Mouse (Mus musculus) embryo, embryonic 9.5 days (tissue): ENCODE results near the gene Kbtbd12.

Source experiments
- DNase-seq: peaks from one replicate; pipeline ENCODE4 v3.0.0-alpha.2; 2017; ENCODE audit errors: extremely low spot score

Gene Kbtbd12

DNA sequence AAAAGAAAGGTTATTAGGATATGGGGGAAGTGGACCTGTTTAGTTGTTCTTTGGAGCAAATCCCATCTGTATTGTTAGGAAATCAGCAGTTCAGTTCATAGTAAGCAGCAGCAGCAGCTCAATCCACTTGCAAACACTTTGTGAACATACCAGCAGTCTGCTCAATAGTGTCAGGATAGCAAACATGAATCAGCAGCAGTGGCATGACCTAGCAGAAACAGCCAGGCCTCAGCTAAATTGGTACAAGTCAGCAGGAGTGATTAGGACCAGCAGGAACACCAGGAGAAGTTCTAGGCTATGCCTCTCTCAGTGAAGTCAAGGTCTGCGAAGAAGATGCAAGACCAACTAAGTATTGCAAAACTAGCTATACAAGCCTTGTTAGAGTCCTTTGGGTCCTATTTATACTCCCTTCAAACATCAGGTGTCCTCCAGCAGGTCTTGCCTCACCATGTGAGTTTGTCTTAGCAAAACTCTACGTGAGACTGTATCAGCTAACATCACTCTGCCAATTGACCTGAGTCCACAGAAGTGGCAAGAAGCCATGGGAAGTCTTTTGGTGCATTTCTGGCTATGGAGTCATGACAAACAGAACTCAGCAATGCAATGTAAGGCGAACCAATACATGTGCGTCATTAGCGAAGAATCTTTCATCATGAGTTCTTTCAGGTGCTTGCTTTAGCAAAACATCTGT lies at the start of gene Kbtbd12:
Kbtbd12 (minus strand) TSS at position 340 of the 691 bp plus-strand sequence.
- DNase-seq: no peak

DNA sequence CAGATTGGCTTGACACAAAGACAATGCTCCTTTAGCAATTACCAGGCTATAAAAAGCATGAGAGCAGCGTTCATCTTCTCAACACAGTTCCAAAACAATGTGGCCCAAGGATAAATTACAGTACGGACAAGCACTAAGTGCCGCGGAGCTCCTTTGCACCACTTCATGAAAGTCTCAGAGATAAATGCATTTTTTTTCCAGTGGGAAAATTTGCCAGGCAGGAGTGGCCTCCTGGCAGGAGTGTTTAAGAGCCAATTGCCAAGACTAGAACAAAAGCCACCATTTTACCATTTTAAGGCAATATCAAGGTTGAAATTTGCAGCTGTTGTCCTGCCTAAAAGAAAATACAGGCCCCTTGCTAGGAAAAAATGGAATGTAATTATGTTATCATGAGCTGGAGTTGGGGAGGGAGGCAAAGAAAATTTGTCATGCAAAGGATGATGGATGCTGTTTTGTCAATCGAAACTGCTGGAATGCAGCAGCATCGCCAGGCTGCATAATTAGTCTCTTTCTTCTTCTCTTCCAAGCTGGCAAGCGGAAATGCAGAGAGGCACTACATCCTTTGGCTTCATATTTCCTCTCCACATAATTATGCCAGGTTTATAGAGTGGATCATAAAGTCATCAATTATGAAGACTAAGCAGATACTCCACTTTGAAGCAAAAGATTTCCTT lies 45.8 kb upstream of the Kbtbd12 start:
- DNase-seq: no peak

DNA sequence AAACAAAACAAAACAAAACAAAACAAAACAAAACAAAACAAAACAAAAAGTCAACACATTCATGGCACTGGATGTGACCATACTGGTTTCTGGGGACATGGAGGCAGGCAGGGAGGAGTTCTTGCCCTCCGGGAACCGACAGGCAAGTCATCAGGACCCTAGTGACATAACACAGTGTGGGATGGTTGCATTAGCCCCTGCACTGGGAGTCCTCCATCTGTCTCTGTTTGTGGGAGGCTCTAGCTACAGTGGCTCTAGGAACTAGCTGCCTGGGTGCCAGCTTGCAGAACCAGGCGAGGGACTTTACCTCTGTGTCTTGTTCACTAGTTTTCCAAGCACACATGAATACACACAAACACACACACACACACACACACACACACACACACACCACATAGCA lies 43.3 kb upstream of the Kbtbd12 start:
- no peak for DNase-seq

DNA sequence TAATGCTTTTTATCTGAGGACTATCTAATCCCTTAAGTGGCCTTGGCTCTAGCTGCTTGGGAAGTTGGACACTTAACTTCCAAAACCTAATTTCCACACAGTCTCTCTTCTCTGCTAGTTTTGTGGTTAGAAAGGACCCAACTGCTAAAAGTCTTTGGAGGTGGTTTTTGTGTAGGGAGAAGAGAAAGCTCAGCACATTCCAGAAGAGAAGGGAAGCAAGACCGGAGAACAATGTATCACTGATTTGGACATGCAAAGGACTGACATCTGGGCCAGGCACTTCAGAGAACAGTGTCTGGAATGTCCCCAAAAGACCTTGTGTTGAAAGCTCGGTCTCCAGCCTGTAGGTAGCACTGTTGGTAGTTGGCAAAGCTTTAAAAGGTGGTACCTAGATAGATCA lies 40.0 kb upstream of the Kbtbd12 start:
- DNase-seq: no peak

DNA sequence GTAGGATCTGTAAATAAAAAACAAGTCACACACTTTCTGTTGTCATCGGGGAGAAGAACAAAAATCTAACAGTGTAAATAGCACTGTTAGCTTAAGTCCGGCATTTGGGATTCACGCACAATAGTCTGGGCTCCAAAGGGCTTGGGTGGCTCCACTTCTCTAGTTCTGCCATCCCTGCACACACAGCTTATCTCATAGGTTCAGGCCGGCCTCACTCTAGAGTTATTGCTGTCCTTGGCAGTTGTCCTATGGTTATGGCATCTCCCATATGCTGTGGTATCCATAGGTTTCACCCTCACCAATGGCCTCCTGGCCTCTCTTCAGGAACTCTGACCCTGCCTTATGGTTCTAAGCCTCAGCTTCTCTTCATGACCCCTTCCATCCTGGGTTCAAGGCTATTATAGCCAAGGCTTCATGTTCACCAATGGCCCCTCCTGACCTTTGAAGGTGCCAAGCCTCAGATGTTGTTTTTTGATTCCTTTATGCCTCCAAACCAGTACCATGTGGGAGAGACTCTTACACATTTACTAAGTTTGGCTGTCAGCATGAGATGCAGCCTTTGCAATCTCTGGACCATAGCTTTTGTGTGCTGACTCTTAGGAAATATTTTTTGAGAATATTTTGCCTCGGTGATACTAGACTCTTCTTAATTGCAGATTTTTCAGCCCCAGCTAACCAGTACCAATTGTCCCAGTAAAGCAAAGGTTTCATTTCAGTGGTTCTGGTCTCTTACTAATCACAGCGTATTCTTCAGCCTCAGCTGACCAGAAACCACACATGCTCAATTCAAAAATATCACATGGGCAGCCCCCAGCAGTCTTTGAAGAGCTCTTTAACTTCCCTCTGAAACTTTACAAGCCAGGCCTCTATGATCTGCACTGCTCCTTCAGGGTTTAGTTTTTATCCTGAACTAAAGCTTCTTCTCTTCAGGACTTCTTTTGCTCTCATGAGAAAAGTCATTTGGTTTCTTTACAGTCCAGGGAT lies 39.3 kb upstream of the Kbtbd12 start:
- no peak for DNase-seq

DNA sequence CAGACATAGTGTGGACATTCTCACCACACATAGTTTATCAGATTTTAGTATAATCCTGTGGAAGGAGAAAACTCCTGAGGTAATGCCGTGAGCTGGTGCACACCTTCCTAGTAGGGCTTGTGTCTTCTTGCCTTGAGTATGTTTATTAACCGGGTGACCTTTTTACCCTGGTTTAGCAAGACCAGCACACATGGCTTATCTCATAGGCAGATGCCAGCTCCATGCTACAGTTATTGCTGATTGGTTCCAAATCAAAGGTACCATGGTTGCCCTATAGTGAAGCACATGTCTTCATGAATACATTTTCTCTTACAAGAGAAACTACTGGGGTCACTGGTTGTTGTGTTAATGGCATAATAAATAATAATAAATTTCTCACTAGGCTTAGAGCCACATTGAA lies 38.1 kb upstream of the Kbtbd12 start:
- no peak for DNase-seq

DNA sequence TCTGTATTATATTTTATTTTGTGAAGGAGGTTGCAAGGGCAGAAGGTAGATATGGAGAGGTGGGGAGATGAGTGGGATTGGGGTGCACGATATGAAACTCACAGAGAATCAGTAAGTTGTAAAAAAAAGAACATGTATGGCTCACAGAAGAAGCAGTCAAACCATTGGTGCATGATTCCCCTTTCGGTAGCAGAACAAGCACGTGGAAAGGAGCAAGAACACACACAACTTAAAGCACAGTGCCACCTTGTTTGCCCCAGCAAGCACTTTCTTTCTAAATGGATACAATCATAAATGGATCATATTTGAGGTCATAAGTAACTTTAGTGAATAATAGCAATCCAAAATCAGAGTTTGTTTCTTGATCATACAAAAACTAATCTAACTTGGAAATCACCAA lies 24.5 kb upstream of the Kbtbd12 start:
- DNase-seq: no peak

DNA sequence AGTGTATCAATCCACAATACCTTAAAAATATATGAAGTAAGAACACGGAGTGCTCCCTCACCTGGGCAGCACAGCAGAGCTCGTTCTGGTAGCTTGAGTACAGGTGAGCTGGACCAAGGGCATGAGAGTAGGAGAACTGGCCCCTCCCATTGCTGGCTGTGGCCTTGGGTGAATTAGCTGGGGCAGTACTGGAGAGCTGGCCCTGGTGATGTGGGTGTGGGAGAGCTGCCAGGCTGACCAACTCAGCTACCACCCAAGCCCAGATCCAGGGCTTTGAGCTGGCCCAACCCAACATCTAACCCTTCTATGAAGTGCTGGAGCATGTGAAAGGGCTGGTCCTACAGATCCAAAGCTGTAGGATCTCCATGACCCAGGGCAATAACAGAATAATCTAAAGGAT lies 23.9 kb upstream of the Kbtbd12 start:
- DNase-seq: no peak

DNA sequence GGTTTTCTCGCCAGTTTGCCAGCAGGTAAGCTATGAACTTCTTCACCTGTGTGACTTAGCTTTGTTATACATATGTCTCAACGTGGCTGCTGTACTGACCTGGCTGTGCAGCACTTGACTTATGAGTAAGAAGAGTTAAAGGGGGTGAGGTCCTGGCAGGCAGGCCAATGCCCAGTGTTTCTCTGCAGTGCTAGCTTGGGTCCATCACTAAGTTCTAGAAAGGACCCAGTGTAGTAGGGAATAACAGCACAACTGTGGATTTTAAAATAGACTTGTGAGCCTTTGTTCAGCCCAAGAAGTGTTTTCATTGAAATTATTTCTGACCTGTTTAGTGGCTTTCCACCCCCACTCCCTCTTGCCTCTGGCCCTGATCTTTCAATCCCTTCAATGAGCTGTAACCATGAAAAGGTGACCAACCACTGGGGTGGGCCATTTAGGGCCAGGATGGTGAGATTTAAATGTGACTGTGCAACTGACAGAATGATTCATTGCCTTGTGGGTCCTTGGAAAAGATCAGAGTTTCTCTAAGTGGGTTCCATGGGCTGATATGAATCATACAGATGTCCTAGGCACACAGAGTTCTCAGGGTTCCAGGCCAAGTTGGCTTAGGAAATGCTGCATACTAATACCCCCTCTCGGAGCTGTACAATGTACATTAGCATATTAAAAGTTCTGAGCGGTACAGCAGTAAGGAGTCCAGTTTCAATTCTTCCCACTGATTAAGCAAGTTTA lies 10.0 kb upstream of the Kbtbd12 start:
- no peak for DNase-seq

DNA sequence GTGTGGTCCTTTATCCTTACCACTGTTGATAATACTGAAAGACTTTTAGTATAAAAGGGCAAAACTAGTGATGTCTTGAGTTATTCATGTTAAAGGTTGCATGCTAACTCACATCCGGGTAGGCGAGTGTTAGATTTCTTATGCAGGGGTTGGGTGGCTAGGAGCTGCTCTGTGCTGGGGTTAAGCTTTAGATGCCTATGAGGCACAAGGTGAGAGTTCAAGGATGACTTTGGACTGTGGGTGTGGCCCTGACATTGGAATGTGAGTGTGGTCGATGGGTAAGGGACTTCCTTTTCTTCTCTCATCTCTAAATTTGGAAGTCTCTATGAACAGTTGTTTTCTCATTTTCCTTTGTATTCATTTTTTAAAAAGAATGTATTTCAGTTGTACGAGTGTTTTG lies 7.0 kb upstream of the Kbtbd12 start:
- DNase-seq: no peak

DNA sequence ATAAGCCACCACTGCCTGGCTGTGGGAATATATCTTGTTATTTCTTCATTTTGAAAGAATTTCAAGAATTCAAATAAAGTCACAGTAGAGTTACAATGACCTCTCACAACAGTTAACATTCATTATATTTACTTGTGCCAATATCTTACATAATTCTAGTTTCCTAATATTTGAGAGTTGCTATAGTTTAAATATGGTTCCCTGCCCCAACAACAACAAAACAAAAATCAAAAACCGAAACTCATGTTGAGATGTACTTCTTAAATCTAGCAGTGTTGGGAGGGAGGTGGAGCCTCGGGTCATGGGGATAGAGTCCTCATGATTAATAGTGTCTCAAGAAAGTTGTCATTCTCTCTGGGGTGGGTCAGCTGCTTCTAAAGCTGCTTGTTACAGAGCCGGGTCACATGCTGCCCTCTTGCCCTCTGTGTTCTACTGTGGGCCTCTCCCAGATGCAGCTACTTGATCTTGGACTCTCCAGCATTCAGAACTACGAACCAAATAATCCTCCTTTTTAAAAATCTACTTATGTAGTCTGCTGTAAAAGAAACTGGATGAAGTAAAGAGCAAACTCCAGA lies 3.7 kb upstream of the Kbtbd12 start:
- no peak for DNase-seq

DNA sequence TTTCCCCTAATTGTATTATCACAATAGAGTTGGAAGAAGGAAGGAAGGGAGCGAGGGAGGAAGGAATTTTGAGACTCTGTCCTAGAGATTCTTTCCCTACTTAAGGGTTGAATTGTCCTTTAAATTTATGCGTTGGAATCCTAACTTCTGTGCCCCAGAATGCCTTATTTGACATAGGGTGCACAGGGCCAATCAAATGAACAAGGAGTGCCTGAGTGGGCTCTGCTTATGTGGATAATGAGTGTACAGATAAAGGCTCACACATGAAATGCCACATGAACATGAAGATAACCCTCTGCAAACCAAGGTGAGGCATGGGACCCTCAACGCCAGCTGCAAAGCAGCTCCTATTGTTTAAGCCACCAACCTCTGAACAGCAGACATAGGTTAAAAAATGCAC lies 2.6 kb upstream of the Kbtbd12 start:
- no peak for DNase-seq

DNA sequence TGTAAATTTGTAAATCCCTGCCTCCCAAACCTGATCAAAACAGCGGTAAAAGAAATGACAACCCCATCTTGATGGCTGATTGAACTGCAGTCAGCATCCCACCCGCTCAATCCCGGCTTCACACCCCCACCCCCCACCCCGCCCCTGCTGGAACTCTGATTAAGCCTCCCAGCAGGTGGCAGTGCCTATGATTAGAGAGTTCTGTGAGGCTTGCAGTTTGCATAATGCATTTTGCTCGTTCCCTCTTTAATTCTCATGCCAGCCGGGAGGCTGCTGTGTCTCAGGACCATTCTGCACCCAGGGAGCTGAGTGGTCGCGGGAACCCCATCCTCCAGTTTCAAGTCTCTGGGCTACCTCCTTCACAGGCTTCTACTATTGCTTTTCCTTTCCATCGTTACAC lies 2.2 kb upstream of the Kbtbd12 start:
- peak; percentile 27 for DNase-seq

DNA sequence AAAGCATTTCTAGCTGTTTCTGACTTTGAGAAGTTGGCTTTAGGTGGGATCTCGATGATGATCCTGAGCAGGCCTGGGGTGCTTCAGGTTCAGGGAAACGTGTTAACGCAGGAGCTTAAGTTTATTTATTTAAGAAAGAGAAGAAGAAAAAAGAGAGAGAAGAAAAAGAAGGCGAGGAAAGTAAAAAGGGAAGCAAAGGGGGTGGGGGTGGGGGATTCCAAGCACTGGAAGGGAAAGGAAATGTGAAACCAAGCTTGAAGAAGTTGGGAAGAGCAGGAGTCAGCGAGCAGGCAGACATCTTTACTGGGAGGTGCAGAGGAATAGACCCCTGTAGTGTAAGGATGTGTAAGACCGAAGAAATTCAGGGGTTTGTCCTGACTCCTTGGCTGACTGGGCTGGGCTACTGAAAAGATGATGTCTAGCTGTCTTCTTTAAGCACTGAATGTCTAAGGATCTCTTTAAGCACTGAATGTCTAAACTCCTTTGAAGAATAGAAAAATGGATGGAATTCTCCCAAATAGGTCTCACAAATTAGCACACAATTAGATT lies 1.7 kb upstream of the Kbtbd12 start:
- DNase-seq: no peak

DNA sequence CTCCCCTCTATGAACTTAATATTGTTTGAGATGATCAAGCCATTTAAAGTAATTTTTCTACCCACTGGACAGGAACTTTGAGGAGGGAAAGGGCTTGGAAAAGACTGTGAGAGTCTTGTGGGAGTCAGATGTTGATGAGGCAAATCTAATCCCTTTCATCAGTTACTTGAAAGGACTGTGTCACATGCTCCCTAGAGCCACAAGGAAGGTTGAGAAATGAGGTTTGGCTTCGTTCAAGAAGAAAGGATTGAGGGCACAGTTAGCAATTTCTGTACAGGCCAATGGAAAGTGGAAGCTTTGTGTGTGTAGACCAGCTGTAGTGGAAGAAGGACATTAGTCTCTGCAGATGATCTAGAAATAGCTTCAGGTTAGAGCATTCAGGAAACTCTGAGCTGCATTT lies 1.2 kb upstream of the Kbtbd12 start:
- DNase-seq: no peak

DNA sequence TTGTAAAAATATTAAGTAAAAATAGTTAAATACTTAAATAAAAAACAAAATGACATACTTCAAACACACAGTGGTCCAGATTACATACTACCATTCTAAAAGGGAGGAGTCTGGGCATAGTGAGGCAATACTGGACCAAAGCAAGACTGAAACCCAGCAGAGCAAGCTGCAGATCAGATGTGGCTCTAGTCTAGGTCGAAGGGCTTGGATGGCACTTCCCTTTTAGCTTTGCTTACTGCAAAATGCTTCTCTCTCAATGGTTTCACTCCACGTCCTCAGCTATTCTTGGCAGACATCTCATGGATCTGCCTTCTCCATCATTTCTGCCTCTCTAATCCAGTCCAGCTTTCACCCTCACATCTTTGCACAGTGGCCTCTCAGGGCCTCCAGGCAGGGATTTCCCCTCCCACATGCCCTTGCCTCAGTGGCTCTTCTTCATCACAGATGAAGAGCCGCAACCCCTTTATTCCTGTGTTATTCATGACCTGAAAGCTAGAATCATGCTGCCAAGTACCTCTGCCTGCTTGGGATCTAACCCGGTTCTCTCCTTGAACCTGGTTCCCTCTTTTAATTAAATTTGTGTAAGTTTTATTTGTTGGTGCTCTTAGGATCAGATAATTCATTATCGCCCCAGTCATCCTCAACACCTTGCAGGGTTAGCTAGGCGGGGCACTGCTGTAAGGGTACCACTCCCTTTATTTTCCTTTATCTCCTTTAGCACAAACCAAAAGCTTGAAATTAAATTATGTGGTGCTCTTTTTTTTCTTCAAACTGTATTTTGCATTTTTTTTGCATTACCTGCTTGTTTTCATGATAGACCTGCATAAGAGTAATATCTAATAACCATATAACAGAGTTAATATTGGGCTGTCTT lies 1.6 kb downstream of the Kbtbd12 start:
- DNase-seq: no peak

DNA sequence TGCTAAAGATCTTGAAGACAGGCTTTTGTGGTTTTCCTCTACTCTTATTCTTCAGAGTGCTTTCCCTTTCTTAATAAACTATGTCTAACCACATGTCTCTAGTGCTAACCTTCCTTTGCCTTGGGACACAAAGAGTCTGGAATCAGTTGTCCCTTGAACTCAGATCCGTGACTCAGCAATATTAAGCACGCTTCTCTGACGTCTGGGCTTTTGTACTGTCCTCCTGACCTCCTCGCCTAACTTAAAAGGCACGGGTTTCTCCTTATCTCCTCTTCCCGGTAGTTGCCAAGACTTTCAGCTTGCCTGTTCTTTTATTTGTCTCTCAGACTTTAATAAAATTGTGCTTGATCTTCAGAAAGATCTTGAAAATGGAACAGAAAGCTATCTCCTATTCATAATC lies 6.5 kb downstream of the Kbtbd12 start:
- DNase-seq: no peak

DNA sequence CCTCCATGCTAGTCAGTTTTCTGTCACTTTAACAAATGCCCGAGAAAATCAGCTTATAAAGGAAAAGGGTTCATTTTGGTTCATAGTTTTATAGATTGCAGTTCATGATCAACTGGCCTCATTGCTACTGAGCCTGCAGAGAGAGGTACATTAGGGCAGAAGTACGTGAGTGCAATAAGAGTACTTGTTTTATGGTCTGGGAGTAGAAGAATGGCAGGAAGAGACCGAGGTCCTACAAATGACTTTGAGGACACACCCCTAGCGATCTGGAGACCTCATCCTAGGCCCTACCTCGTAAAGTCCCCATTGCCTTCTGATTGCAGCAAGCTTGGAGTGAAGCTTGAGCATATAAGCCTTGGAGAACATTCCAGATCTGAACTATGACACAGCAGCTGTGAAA lies 7.2 kb downstream of the Kbtbd12 start:
- DNase-seq: no peak

DNA sequence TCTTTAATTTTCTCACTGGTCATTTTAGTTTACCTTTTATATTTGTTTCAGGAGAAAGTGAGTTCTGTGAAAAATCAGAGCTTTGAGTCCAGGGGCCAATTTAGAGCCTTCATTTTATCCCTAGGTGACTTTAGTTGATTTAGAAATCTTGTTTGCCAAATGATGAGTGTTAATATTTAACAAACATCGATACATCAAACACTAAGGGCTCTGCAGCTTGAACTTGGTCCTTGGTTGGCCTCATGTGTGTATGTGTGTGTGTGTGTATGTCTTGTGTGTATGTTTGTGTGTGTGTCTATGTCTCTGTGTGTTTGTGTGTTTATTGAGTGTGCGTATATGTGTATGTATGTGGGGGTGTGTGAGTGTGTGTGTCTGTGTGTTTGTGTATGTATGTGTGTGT lies 7.9 kb downstream of the Kbtbd12 start:
- no peak for DNase-seq

DNA sequence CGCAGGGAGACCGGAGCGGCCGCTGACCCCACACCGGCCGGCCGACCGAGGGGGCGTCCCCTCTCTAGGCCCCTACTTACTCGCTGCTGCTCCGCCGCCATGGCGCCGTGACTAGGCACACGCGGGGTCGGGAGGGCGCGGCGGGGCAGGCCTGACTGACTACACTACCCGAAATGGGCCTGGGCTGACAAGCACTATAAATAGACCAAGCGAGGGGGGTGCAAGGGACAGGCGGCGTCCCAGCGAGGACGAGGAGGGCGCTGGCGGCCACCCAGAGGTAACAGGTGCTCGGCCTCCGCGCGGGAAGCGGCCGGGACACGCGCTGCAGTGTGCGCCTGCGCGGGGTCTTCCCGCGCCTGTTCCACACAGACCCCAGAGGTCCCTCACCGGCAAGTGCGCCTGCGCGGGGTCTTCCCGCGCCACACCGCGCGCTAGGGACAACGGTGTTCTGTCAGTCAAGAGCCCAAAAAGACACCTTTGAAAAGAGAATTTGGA lies 10.4 kb downstream of the Kbtbd12 start:
- peak; percentile 89 for DNase-seq
